Mouse (Mus musculus): ENCODE measurements around the gene Bdh1.
"Not testable (repeated sequence)": the region's sequence is repeated elsewhere in the genome, so short reads cannot be mapped to it uniquely, and the experiment has no call there.

The Bdh1 gene

GRCm38 (mm10) chr16:31465630-31466029 lies 43.5 kb downstream of the Bdh1 start:
- peak; percentile 18 to 37 for DNase-seq

- DNase-seq = no peak
These were observed 44.0 kb downstream of the Bdh1 start for GRCm38 (mm10) chr16:31466106-31466505.

GRCm38 (mm10) chr16:31470819-31471218 lies 48.7 kb downstream of the Bdh1 start:
- DNase-seq = not testable (repeated sequence)

GRCm38 (mm10) chr16:31471994-31472393 lies 49.9 kb downstream of the Bdh1 start:
- DNase-seq = no peak

GRCm38 (mm10) chr16:31473226-31473625 lies 51.1 kb downstream of the Bdh1 start:
- DNase-seq = no peak

DNA sequence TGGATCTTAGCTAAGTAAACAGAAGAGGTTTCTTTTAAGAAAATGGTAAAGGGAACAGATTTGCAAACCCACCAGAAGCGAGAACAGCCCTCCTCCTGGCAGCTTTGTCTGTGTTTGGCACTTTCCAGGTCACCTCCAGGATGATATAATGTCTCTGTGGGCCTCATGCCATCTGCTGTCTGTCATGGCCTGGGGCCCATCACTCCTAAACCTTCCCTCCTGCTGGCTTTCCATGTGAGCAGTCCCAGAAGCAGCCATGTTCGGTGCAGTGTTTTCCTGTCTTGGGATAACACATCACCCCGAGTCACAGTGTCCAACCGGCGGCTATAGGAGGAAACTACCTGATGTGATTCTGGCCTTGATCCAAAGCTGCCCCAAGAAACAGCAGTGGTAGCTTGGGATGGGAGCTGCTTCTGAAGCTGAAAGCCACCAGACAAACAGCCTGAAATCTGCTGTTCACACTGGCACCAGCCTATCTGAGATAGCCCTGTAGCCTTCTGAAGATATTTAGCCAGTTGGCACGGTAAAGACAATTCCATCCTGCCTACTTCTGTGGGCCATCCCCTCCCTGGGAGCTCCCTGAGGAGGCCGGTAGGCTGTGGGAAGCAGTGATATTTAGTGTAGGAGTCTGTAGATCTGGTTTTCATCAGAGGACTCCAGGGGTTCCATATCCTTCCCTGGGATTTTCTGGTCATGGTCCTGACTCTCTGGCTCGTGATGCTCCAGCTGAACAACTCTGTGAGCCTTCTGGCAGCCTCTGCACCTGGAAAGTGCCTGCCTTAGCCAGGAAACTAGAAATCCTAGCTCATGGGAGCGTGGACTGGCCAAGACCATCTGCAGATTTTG lies 53.3 kb downstream of the Bdh1 start:
- no peak for DNase-seq

DNA sequence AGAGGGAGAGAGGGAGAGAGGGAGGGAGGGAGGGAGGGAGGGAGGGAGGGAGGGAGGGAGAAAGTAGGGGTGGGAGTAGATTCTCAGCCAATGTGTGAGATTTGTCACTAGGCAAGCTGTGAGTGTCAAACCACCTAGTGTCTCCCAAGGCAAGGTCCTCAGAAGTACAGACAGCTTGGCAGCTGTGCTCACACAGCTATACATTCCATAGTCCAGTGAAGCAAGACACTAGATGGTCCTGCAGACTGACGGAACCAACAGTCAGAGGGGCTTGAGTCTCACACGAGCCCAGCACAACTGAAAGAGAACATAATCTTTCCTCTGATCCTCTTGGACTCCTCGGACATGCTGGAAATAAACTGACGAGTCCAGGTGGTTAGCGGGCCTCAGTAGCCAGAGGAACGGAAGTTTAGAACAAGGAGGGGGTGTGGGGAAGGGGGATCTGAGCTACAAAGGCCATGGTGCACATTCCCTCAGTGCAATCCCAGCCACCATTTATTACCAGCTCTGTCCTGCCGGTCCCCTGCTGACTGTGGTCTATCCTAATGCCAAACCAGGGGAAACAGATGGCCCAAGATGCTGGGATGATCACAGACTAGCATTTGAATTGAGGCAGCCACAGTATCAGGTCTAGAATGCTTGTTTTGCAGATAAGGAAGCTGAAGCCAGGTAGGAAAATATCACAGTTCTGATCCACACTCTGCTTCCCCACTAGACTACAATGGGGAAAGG lies 55.0 kb downstream of the Bdh1 start:
- no peak for DNase-seq

GRCm38 (mm10) chr16:31485336-31485735 lies 63.3 kb downstream of the Bdh1 start:
- no peak for DNase-seq

DNA sequence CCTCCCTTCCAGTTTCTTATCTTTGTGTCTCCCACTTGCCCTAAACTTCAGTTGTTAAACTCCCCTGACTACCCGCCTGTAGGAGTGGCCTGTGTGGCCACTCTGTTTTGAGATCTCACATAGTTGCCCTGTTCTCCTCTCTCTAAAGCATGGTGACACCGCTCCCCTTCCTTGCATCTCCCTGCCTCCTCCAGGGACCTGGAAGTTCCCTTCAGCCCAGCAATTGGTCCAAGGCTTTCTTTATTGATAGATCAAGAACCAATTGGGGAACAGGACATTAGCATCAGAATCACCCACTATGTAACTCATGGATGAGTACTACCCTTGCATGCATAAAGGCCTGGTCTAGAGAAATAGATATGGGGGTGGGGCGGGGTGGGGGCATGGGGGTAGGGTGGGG lies 65.2 kb downstream of the Bdh1 start:
- DNase-seq = no peak

DNA sequence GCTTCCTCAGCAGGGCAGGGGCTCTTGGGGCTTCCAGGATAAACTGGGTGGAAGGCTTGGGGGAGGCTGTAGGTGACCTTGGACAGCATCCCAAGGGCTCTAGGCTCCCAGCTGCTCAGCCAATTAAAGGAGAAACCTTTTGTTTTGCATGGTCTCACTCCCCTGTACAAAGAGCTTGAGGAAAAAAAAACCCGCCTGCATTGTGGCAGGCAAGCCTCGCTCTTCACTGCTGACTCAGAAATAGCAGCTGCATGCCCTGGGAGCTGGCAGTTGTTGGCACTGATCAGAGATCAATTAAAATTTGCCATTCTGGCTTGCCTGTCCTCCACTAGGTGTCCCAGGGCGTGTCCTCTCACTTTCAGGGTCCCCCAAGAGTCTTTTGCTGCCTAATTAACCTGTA lies 67.0 kb downstream of the Bdh1 start:
- no peak for DNase-seq

DNA sequence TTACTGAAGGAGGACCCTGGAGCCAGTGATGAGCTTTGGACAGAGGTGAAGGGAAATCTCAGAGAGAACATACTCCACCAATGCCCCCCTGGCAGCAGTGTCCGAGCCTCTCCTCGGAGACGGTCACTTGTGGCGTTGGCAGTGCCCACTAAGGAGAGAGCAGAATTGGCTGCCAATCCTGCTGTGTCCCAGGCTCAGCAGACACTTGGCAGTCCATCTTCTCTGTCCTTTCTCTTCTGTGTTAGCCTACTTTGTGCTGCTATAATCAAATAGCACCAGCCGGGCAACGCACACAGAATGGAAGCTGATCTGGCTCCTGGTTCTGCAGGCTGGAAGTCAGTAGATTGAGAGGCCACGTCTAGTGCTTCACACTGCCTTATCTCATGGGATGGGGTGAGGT lies 68.9 kb downstream of the Bdh1 start:
- no peak for DNase-seq

- DNase-seq = no peak
These were observed 71.0 kb downstream of the Bdh1 start for GRCm38 (mm10) chr16:31492921-31493549.

DNA sequence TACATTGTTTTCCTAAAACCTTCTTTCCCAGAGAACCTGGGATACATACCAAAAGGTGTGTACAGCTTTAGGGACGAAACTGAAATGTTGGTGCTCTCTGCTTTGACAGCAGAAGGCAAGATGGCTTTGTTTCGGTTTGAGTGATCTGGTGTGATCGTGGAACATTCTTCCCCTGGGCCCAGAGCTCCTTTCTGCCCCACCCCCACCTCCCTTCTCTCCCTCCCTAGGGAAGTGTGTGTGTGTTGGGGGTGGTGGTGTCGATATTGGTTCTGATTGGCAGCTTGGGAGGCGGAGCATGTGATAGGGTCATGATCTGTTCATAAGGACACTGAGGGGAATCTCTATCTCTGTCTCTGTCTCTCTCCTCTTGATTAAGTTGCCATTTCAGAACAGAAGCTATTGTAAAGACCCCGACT lies 71.5 kb downstream of the Bdh1 start:
- DNase-seq = no peak

DNA sequence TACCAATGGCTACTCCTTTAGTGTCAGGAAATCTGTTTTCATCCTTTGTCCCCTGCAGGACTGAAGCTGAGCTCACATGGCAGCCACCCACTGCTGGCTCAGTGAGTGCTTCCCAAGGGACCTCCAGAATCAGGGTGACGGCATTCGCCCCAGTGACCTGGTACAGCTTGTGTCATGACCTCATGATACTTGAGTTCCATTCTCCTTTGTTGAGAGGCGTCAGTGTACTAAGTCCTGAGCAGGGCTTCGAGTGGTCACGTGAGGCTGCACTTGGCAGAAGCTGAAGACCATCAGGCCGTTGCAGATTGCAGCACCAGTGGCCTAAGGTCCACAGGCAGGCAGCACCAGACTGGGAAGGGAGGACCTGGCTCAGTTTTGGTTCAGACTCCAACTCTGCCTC lies 71.9 kb downstream of the Bdh1 start:
- no peak for DNase-seq

GRCm38 (mm10) chr16:31495356-31495755 lies 73.3 kb downstream of the Bdh1 start:
- no peak for DNase-seq

GRCm38 (mm10) chr16:31495769-31496168 lies 73.7 kb downstream of the Bdh1 start:
- DNase-seq = no peak

- DNase-seq = no peak
These were observed 76.3 kb downstream of the Bdh1 start for GRCm38 (mm10) chr16:31498336-31498735.

- no peak for DNase-seq
These were observed 76.9 kb downstream of the Bdh1 start for GRCm38 (mm10) chr16:31499021-31499420.

DNA sequence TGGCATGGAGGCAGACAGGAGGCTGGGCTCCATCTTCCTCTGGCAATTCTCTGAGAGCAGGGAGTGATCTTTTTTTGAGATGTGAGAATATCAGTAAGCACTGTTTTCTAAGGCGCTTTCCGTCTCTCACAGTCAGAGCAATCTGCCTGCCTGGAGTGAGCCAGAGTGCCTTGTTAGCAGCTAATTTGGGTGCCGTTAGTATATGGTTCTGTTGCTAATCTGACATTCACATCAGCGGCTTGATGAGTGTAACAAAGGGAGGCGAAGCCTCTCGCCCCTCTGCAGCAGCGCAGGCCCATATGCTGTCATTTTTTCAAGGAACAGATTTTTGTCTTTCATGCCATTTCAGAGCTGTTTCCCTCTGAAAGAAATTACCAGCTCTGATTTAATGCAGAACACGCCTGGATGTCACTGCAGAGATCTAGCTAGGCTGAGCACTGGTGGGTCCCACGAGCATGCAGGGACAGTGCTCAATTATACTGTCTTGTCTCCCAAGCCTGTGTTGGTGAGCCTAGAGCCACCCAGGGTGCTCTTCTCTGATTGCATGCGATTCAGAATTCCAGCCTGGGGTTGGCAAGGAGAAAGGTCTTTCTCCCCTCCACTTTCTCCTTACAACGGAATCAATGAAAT lies 77.7 kb downstream of the Bdh1 start:
- no peak for DNase-seq

- no peak for DNase-seq
These were observed 78.5 kb downstream of the Bdh1 start for GRCm38 (mm10) chr16:31500532-31500931.

GRCm38 (mm10) chr16:31500969-31501750 lies 79.1 kb downstream of the Bdh1 start:
- DNase-seq = no peak

DNA sequence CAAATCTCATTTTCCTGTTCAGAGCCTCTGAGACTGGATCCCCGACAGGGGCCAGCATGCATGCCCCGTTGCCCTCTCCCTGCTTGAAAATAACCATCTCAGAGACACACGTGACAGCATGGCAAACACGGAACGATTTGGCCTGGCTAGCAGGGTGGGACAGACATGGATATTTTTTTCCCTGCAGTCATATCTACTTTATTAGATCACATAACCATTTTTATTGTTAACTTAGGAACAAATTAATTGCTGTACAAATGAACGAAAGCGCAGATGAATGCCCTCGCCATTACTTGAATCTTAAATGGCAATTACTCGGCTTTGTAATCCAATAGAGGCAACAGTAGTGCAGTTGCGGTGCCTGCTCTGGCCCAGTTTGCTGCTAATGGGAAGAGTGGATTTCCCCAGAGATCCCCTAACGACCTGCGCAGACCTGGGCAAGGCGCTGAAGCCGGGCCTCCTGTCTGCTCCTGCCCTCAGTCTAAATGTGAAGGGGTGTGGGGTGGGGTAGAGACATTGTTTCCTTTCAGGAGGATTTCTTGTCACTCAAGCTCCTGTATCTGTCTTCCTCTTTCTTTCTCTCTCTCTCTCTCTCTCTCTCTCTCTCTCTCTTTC lies 79.8 kb downstream of the Bdh1 start:
- no peak for DNase-seq

Data from B cell, adult 2 months (primary cell).